Mouse (Mus musculus) embryonic facial prominence, embryonic 13.5 days (tissue): Measurements from ENCODE around the gene Sar1a. TPM values are rescaled to one million over a fixed set of nuclear protein-coding genes. Genes with fewer than 3 reads are reported as not detected.
A peak's percentile ranks its signal among the peaks of the same experiment; 100 is the strongest.

Experiments used
- ATAC-seq: fragments of 200-750 bp; cut with Nextera tagmentation; 2 replicates; pipeline ENCODE4 v1.8.0; 2017; ENCODE audit warnings: low read depth; ENCODE audit not compliant: insufficient number of reproducible peaks, insufficient read depth, low FRiP score, low TSS enrichment
- H3K27ac ChIP-seq: fragments of 300-500 bp; sonication (generic); 2 replicates; pipeline ENCODE4 v1.5.1; 2015; ENCODE audit warnings: moderate library complexity, mild to moderate bottlenecking, inconsistent platforms
- H3K27me3 ChIP-seq: fragments of 300-500 bp; sonication (generic); 2 replicates; pipeline ENCODE4 v1.6.1; 2015; ENCODE audit warnings: mild to moderate bottlenecking, inconsistent platforms
- H3K36me3 ChIP-seq: fragments of 300-500 bp; sonication (generic); 2 replicates; pipeline ENCODE4 v1.6.1; 2015; ENCODE audit warnings: mild to moderate bottlenecking, inconsistent platforms
- H3K4me1 ChIP-seq: fragments of 300-500 bp; sonication (generic); 2 replicates; pipeline ENCODE4 v1.6.1; 2015; ENCODE audit warnings: inconsistent platforms
- H3K4me2 ChIP-seq: fragments of 300-500 bp; sonication (generic); 2 replicates; pipeline ENCODE4 v1.6.1; 2015; ENCODE audit warnings: moderate library complexity, mild to moderate bottlenecking, inconsistent platforms
- H3K4me3 ChIP-seq: fragments of 300-500 bp; sonication (generic); 2 replicates; pipeline ENCODE4 v1.5.1; 2015; ENCODE audit warnings: mild to moderate bottlenecking, inconsistent platforms
- H3K9ac ChIP-seq: fragments of 300-500 bp; sonication (generic); 2 replicates; pipeline ENCODE4 v1.6.1; 2015; ENCODE audit warnings: mild to moderate bottlenecking, inconsistent platforms
- H3K9me3 ChIP-seq: fragments of 300-500 bp; sonication (generic); 2 replicates; pipeline ENCODE4 v1.6.1; 2016; ENCODE audit warnings: inconsistent platforms
- WGBS: fragments of 180-500 bp; shearing (Covaris S2); methylation state at CpG from one replicate; pipeline ENCODE4 v1.1.7; 2015; ENCODE audit warnings: mixed read lengths; 5-methylcytosine and 5-hydroxymethylcytosine counted together
- polyA plus RNA-seq: library from polyadenylated mRNA; unstranded; fragments of >200 nt; fragmentation: Nextera tagmentation; extraction: Ambion mirVana; gene quantifications from 2 replicates; pipeline ENCODE4 v1.2.1, GENCODE M21; 2015

The Sar1a gene
- polyA plus RNA-seq, result 272 and 274 TPM in 2 replicates

- H3K36me3 ChIP-seq, result peaks cover 15% of the 10 kb centered on the region
- no peaks in the 10 kb centered on the region for H3K27me3 ChIP-seq
- WGBS, result under 1% methylated on average over 83 of the region's 84 CpGs
- peak; percentile 99 for ATAC-seq
- peaks cover 24% of the 10 kb centered on the region for H3K4me1 ChIP-seq
- peak within 1 kb of the TSS; percentile 91 for H3K4me2 ChIP-seq
- peak within 1 kb of the TSS; percentile 91 for H3K27ac ChIP-seq
- peak within 1 kb of the TSS; percentile 94 for H3K4me3 ChIP-seq
- peak within 1 kb of the TSS; percentile 97 for H3K9ac ChIP-seq
- no peaks in the 10 kb centered on the region for H3K9me3 ChIP-seq
Observed at GRCm38 (mm10) chr10:61680015-61680913, at the start of gene Sar1a. Sar1a (plus strand) TSS chr10:61680299.

- no peak overlapping the region for H3K4me3 ChIP-seq
- no peaks in the 10 kb centered on the region for H3K9me3 ChIP-seq
- H3K36me3 ChIP-seq, result no peaks in the 10 kb centered on the region
- H3K9ac ChIP-seq, result no peak overlapping the region
- peaks cover 7% of the 10 kb centered on the region for H3K27me3 ChIP-seq
- H3K4me1 ChIP-seq, result no peaks in the 10 kb centered on the region
- 76% methylated on average over 10 of the region's 10 CpGs for WGBS
- no peak overlapping the region for H3K27ac ChIP-seq
- ATAC-seq, result no peak
- H3K4me2 ChIP-seq, result no peak overlapping the region
Observed at GRCm38 (mm10) chr10:61632445-61632844, 47.7 kb upstream of the Sar1a start.

DNA sequence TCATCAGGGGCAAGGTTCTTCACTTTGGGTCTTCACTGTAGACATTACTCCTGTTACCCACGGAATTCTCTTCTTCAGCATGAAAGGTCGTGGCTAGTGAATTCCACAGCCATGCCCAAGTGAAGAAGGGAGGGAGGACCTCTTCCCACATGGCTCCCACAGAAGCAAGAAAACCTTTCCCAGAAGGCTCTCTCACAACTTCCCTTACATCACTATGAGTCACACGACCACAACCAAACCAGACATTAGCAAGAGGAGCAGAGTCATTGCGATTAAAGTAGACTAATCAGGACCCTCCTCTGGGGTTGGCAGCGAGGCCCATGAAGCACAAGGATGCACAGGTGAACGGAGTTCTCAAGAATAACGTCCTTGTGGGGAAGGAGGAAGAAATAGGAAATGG, 43.0 kb upstream of the Sar1a start:
- no peak for ATAC-seq
- H3K27ac ChIP-seq, result no peak overlapping the region

GRCm38 (mm10) chr10:61640363-61640762, 39.7 kb upstream of the Sar1a start:
- H3K27me3 ChIP-seq, result no peaks in the 10 kb centered on the region
- no peak overlapping the region for H3K27ac ChIP-seq
- H3K4me1 ChIP-seq, result no peaks in the 10 kb centered on the region
- no peaks in the 10 kb centered on the region for H3K36me3 ChIP-seq
- 72% methylated on average over 4 of the region's 4 CpGs for WGBS
- H3K4me2 ChIP-seq, result no peak overlapping the region
- H3K4me3 ChIP-seq, result no peak overlapping the region
- no peaks in the 10 kb centered on the region for H3K9me3 ChIP-seq
- H3K9ac ChIP-seq, result no peak overlapping the region
- ATAC-seq, result no peak

More for the DNA sequence above, 43.0 kb upstream of the Sar1a start:
- Histone ChIP-seq H3K9me3 (no peaks in the 10 kb centered on the region), H3K36me3 (no peaks in the 10 kb centered on the region), H3K4me1 (no peaks in the 10 kb centered on the region), H3K4me3 (no peak overlapping the region), H3K9ac (no peak overlapping the region), H3K27me3 (no peaks in the 10 kb centered on the region), H3K4me2 (no peak overlapping the region)
- 74% methylated on average over 7 of the region's 7 CpGs for WGBS

DNA sequence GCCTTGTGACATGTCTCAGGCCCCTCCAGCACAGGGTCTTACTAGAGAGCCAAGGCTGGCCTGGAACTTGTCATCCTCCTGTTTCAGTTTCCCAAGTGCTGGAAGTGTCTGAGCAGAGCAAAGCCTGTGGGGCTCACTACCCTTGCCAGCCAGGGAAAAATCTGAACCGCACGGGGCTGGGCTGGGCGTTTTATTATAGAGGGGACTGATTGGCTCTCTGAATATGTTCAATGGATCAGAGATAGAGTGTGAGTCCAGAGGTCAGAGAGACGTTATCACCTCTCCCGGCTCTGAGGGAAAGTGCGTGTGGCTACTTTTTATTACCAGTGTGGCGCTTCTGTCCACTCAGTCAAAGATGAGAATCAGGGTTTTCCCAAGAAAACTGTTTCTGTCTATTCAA, 33.5 kb upstream of the Sar1a start:
- no peak overlapping the region for H3K9ac ChIP-seq
- no peak for ATAC-seq
- no peak overlapping the region for H3K4me3 ChIP-seq
- no peak overlapping the region for H3K4me2 ChIP-seq
- H3K4me1 ChIP-seq, result peaks cover 19% of the 10 kb centered on the region
- H3K36me3 ChIP-seq, result no peaks in the 10 kb centered on the region
- H3K27me3 ChIP-seq, result no peaks in the 10 kb centered on the region
- no peak overlapping the region for H3K27ac ChIP-seq
- no peaks in the 10 kb centered on the region for H3K9me3 ChIP-seq
- 74% methylated on average over 7 of the region's 7 CpGs for WGBS

GRCm38 (mm10) chr10:61647790-61648736, 32.0 kb upstream of the Sar1a start, which contains the start of gene Ppa1:
Ppa1 (plus strand) TSS chr10:61648552.
- 2% methylated on average over 50 of the region's 50 CpGs for WGBS

DNA sequence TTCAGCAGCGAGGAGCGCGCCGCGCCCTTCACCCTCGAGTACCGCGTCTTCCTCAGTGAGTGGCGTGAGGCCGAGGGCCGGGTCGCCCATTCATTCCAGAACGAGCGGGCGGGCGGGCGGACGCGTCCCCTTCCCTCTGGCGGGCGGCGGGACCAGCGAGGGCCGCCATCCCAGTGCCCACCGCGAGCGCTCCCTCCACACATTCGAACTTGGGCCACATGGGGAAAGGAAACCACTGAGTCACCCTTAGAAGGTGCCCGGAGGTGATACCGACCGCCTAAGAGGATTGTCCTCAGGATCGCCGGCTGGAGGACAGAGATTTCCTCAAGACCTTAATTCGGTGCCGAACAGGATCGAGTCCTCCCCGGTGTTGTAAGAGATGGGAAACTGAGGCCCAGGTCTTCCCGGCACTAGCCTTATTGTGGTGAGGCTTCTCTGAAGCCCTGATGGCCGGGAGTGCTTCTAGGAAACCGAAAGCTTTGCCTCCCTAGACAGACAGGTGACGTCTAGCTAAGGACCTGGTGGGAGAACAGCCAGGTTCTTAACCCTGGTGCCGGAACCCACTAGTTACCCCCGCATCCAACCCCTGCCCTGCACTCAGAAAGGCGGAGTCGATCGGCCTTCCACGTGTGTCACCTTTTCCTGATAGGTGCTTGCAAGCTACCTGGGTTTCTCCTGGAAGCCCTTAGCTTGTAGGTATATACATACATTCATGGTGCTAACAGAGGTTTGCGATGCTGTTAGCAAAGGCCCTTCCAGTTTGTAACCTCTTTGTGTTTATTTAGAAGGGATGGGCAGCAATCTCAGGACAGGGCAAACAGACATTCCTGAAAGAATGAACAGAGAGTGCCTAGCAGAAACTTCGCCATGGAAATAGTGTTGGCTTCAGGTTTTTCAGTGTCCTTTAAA, 31.1 kb upstream of the Sar1a start:
- 0 out of 2 replicates have a peak, but pooled peaks have one; percentile 45 for ATAC-seq
- peak overlapping the region; percentile 84 for H3K4me3 ChIP-seq
- no peaks in the 10 kb centered on the region for H3K27me3 ChIP-seq
- H3K36me3 ChIP-seq, result peaks cover 11% of the 10 kb centered on the region; the same call in 1 of the 2 replicates
- H3K27ac ChIP-seq, result peak overlapping the region; percentile 80
- H3K9ac ChIP-seq, result peak overlapping the region; percentile 89
- H3K4me2 ChIP-seq, result peak overlapping the region; percentile 93
- no peaks in the 10 kb centered on the region for H3K9me3 ChIP-seq
- peaks cover 19% of the 10 kb centered on the region for H3K4me1 ChIP-seq
- 1% methylated on average over 48 of the region's 49 CpGs for WGBS

More at GRCm38 (mm10) chr10:61647790-61648736, 32.0 kb upstream of the Sar1a start, which contains the start of gene Ppa1:
- H3K36me3 ChIP-seq, result peaks cover 6% of the 10 kb centered on the region; the same call in 1 of the 2 replicates
- H3K4me1 ChIP-seq, result peaks cover 19% of the 10 kb centered on the region
- H3K9ac ChIP-seq, result peak within 1 kb of the TSS; percentile 89
- peak within 1 kb of the TSS; percentile 84 for H3K4me3 ChIP-seq
- peak within 1 kb of the TSS; percentile 80 for H3K27ac ChIP-seq
- peak within 1 kb of the TSS; percentile 93 for H3K4me2 ChIP-seq
- ATAC-seq, result peak; percentile 91
- H3K9me3 ChIP-seq, result no peaks in the 10 kb centered on the region
- no peaks in the 10 kb centered on the region for H3K27me3 ChIP-seq

GRCm38 (mm10) chr10:61654105-61654504, 26.0 kb upstream of the Sar1a start:
- Histone ChIP-seq H3K27ac (no peak overlapping the region), H3K9me3 (no peaks in the 10 kb centered on the region), H3K27me3 (no peaks in the 10 kb centered on the region), H3K4me3 (no peak overlapping the region), H3K4me2 (no peak overlapping the region), H3K4me1 (peaks cover 12% of the 10 kb centered on the region), H3K36me3 (peaks cover 22% of the 10 kb centered on the region), H3K9ac (no peak overlapping the region)
- ATAC-seq, result no peak
- 87% methylated on average over 4 of the region's 4 CpGs for WGBS

GRCm38 (mm10) chr10:61654691-61655090, 25.4 kb upstream of the Sar1a start:
- ATAC-seq, result no peak
- Histone ChIP-seq H3K4me1 (peaks cover 7% of the 10 kb centered on the region; the same call in 1 of the 2 replicates), H3K9ac (no peak overlapping the region), H3K27me3 (no peaks in the 10 kb centered on the region), H3K4me2 (no peak overlapping the region), H3K4me3 (no peak overlapping the region), H3K9me3 (no peaks in the 10 kb centered on the region), H3K27ac (no peak overlapping the region), H3K36me3 (peaks cover 27% of the 10 kb centered on the region)
- WGBS, result 82% methylated on average over 7 of the region's 7 CpGs

DNA sequence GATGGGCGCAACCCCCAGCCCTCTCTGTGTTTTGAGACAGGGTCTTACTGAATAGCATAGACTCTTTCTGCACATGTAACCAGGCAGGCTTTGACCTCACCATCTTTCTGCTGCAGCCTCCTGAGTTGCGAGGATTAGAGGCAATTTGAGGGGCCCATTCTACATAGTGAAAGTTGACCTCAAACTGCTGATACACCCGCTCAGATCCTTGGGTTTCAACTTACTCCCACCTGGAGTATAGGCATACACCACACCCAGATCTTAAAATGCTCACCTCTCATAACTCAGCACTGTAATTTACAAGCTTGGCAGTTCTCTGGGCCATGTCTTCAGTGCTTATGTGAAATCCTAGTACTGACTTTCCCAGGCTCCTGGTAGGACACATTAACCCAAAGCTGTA, 24.9 kb upstream of the Sar1a start:
- peaks cover 32% of the 10 kb centered on the region for H3K36me3 ChIP-seq

More for the DNA sequence above, 24.9 kb upstream of the Sar1a start:
- Histone ChIP-seq H3K4me2 (no peak overlapping the region), H3K9ac (no peak overlapping the region), H3K27ac (no peak overlapping the region), H3K4me1 (peaks cover 7% of the 10 kb centered on the region; the same call in 1 of the 2 replicates), H3K9me3 (no peaks in the 10 kb centered on the region), H3K4me3 (no peak overlapping the region), H3K27me3 (no peaks in the 10 kb centered on the region)
- no peak for ATAC-seq
- whole genome bisulfite sequencing, result 73% methylated on average over 3 of the region's 3 CpGs
